In the genomic region with DNA sequence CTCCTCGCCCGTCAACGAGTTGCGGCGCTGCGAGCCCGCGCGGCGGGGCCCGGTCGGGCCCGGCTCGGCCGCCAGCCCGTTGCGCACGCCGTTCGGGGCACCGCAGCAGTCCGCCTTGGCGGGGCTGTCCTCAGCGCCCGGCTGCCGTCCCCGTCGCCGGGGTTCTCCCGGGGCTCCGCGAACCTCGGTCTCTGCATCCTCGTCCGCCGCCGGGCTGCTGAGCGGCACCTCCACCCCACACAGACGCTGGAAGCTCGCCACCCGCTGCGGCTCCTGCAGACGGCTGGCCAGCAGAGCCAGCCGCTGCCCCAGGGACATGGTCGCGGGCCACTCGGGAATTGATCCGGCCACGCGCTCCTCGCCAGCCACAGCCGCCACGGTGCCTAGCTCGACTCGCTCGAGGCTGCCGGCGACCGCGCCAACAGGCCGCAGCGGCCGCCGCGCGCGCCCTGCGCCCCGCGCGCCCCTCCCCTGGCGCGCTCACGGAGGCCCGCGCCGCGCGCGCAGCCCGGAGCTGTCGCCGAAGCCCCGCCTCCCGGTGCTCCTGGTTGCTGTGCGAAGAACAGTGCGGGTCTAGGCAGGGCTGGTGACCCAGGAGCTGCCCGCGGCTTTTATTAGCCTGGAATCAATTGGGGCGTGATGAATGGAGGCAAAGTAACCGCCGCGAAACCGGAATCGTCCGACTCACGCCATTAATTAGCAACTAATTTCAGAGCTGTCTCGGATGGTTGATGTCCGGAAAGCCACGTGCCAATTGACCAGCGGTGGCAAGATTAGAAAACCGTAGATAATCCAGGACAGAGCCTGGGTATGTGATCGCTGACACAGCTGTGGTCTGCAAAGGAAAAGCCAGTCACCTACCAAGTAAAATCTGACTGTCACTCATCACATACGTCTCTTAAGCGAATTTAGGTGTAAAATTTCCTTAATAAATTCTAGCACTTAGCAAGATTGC, we compare ENCODE assay signal across 8 mouse cellular contexts. TPM values are rescaled to one million over a fixed set of nuclear protein-coding genes. Genes with fewer than 3 reads are reported as not detected.
DNase-seq lines count a peak whose midpoint lies in the region; ATAC-seq and TF ChIP-seq lines count a peak whose summit lies in the region.

A gene (minus strand): TSS at position 484 of the 955 bp plus-strand sequence.

- peak within 1 kb of the TSS; percentile 63 to 82 (median 69) for H3K4me3 ChIP-seq in CH12.LX (replicated peaks in 1 of 3; ENCODE audit: low read depth in 2 of 3, low read length in 2 of 3, poor library complexity in 1 of 3)
- H3K4me3 ChIP-seq in forebrain, embryonic 13.5 days = peak within 1 kb of the TSS; percentile 86
- peak within 1 kb of the TSS; percentile 79 for H3K4me3 ChIP-seq in heart, postnatal 0 days (ENCODE audit: low read depth, low read length)
- H3K4me3 ChIP-seq in liver, embryonic 14.5 days (ENCODE audit: insufficient read depth in 1 of 2, low read depth in 2 of 2, low read length in 2 of 2) = peak within 1 kb of the TSS; percentile 86
- H3K4me3 ChIP-seq in neural tube, embryonic 11.5 days (ENCODE audit: low read depth, low read length) = peak within 1 kb of the TSS; percentile 75
- peak within 1 kb of the TSS; percentile 89 for H3K4me3 ChIP-seq in stomach, embryonic 16.5 days (replicated peaks; ENCODE audit: low read length)

- in situ Hi-C loops in CH12.LX (cut with MboI; ENCODE audit: low pct_ligation_motif_present, low pct_unique_long_range_greater_than_20kb, low sequenced_read_pairs) = no loop called here

- H3K27me3 ChIP-seq in CH12.LX (replicated peaks) = no peaks in the 10 kb centered on the region
- 0 out of 2 replicates have a peak, but pooled peaks cover 3% of the 10 kb centered on the region for H3K27me3 ChIP-seq in forebrain, embryonic 13.5 days
- no peaks in the 10 kb centered on the region for H3K27me3 ChIP-seq in heart, postnatal 0 days (ENCODE audit: control insufficient read depth, insufficient read depth, low read length)
- no peaks in the 10 kb centered on the region for H3K27me3 ChIP-seq in liver, embryonic 14.5 days (ENCODE audit: control insufficient read depth, insufficient read depth, low read length)
- H3K27me3 ChIP-seq in neural tube, embryonic 11.5 days (ENCODE audit: control insufficient read depth, insufficient read depth, low read length) = peaks cover 3% of the 10 kb centered on the region; the same call in 1 of the 2 replicates
- no peaks in the 10 kb centered on the region for H3K27me3 ChIP-seq in stomach, embryonic 16.5 days (ENCODE audit: control insufficient read depth, insufficient read depth, low read length)

- no peaks in the 10 kb centered on the region for H3K9me3 ChIP-seq in CH12.LX (replicated peaks; ENCODE audit: low read length)
- no peaks in the 10 kb centered on the region for H3K9me3 ChIP-seq in forebrain, embryonic 13.5 days (replicated peaks)
- H3K9me3 ChIP-seq in heart, postnatal 0 days (replicated peaks; ENCODE audit: control insufficient read depth, low read length) = no peaks in the 10 kb centered on the region
- H3K9me3 ChIP-seq in liver, embryonic 14.5 days (ENCODE audit: control insufficient read depth, low read length) = no peaks in the 10 kb centered on the region
- no peaks in the 10 kb centered on the region for H3K9me3 ChIP-seq in neural tube, embryonic 11.5 days (ENCODE audit: control insufficient read depth, low read length)
- H3K9me3 ChIP-seq in stomach, embryonic 16.5 days (replicated peaks; ENCODE audit: control insufficient read depth, low read length) = no peaks in the 10 kb centered on the region

- TF ChIP-seq EP300 in CH12.LX (IDR thresholded peaks at IDR 0.05; ENCODE audit: low read length) = no peak
- TF ChIP-seq EP300 in heart, postnatal 0 days (IDR thresholded peaks at IDR 0.05; ENCODE audit: low read depth) = no peak
- TF ChIP-seq EP300 in liver, embryonic 14.5 days (IDR thresholded peaks at IDR 0.05; ENCODE audit: low read depth) = no peak

- under 1% methylated on average over 92 of the region's 105 CpGs for WGBS in forebrain, embryonic 13.5 days
- WGBS in heart, postnatal 0 days = 1% methylated on average over 98 of the region's 105 CpGs
- under 1% methylated on average over 96 of the region's 105 CpGs for WGBS in liver, embryonic 14.5 days (ENCODE audit: insufficient replicate concordance)
- WGBS in neural tube, embryonic 11.5 days = under 1% methylated on average over 97 of the region's 105 CpGs
- under 1% methylated on average over 102 of the region's 105 CpGs for WGBS in stomach, embryonic 16.5 days

- peak; percentile 91 for ATAC-seq in cerebellum, adult (ENCODE audit: insufficient number of reproducible peaks, low FRiP score, low TSS enrichment)
- peak; percentile 95 for ATAC-seq in forebrain, embryonic 13.5 days
- ATAC-seq in heart, postnatal 0 days (ENCODE audit: insufficient read depth, low read depth) = peak; percentile 94
- ATAC-seq in liver, embryonic 14.5 days (ENCODE audit: insufficient read depth) = peak; percentile 93
- ATAC-seq in neural tube, embryonic 11.5 days (ENCODE audit: insufficient read depth, low FRiP score, low TSS enrichment) = peak; percentile 96
- ATAC-seq in stomach, embryonic 16.5 days (ENCODE audit: insufficient read depth, low FRiP score) = peak; percentile 93

- H3K9ac ChIP-seq in CH12.LX (ENCODE audit: insufficient read depth, low read depth) = peak within 1 kb of the TSS; percentile 82
- H3K9ac ChIP-seq in forebrain, embryonic 13.5 days = peak within 1 kb of the TSS; percentile 95
- peak within 1 kb of the TSS; percentile 85 for H3K9ac ChIP-seq in heart, postnatal 0 days (replicated peaks; ENCODE audit: low read depth, low read length)
- H3K9ac ChIP-seq in liver, embryonic 14.5 days (replicated peaks) = peak within 1 kb of the TSS; percentile 66
- peak within 1 kb of the TSS; percentile 74 for H3K9ac ChIP-seq in neural tube, embryonic 11.5 days (ENCODE audit: low read length)
- H3K9ac ChIP-seq in stomach, embryonic 16.5 days (ENCODE audit: low read length) = peak within 1 kb of the TSS; percentile 95

- H3K79me2 ChIP-seq in CH12.LX (replicated peaks; ENCODE audit: control insufficient read depth, extremely low read depth, insufficient read depth, poor library complexity, severe bottlenecking) = peaks cover 33% of the 10 kb centered on the region

- peak; percentile 74 for DNase-seq in CH12.LX (ENCODE audit: extremely low read depth)
- DNase-seq in heart, postnatal 0 days (ENCODE audit: low spot score) = peak; percentile 86
- DNase-seq in kidney, postnatal 36 days = peak; percentile 89 to 94
- peak; percentile 68 to 72 (median 70) for DNase-seq in liver, embryonic 14.5 days (ENCODE audit: low read depth in 3 of 3, low spot score in 3 of 3)
- peak; percentile 90 for DNase-seq in neural tube, embryonic 11.5 days (ENCODE audit: low spot score)

- H3K36me3 ChIP-seq in CH12.LX (replicated peaks in 1 of 2; ENCODE audit: control insufficient read depth in 1 of 2, insufficient read depth in 1 of 2, low read length in 1 of 2) = peaks cover 0 to under 1% of the 10 kb centered on the region in 2 experiments
- H3K36me3 ChIP-seq in forebrain, embryonic 13.5 days (ENCODE audit: poor library complexity, severe bottlenecking) = no peaks in the 10 kb centered on the region
- no peaks in the 10 kb centered on the region for H3K36me3 ChIP-seq in heart, postnatal 0 days (replicated peaks; ENCODE audit: control insufficient read depth, insufficient read depth, low read length)
- no peaks in the 10 kb centered on the region for H3K36me3 ChIP-seq in liver, embryonic 14.5 days (replicated peaks; ENCODE audit: control insufficient read depth, insufficient read depth, low read depth)
- no peaks in the 10 kb centered on the region for H3K36me3 ChIP-seq in neural tube, embryonic 11.5 days (ENCODE audit: control insufficient read depth, insufficient read depth, low read length)
- no peaks in the 10 kb centered on the region for H3K36me3 ChIP-seq in stomach, embryonic 16.5 days (ENCODE audit: control insufficient read depth, insufficient read depth, low read length)

- peak within 1 kb of the TSS; percentile 43 for H3K27ac ChIP-seq in CH12.LX (ENCODE audit: insufficient read depth, low read depth)
- H3K27ac ChIP-seq in forebrain, embryonic 13.5 days = peak within 1 kb of the TSS; percentile 63
- peak within 1 kb of the TSS; percentile 78 for H3K27ac ChIP-seq in heart, postnatal 0 days (ENCODE audit: low read depth)
- peak within 1 kb of the TSS; percentile 1 for H3K27ac ChIP-seq in liver, embryonic 14.5 days
- peak within 1 kb of the TSS; percentile 51; the same call in 1 of the 2 replicates for H3K27ac ChIP-seq in neural tube, embryonic 11.5 days (ENCODE audit: low read depth, low read length)
- peak within 1 kb of the TSS; percentile 85 for H3K27ac ChIP-seq in stomach, embryonic 16.5 days (ENCODE audit: low read length)

- no peak for TF ChIP-seq RAD21 in CH12.LX (IDR thresholded peaks at IDR 0.05; ENCODE audit: low read depth, low read length)

- no peak for TF ChIP-seq CTCF in CH12.LX (conservative IDR thresholded peaks at IDR 0.05 in 1 of 2, IDR thresholded peaks at IDR 0.05 in 1 of 2; ENCODE audit: low read depth in 2 of 2, low read length in 2 of 2)
- no peak for TF ChIP-seq CTCF in heart, postnatal 0 days (IDR thresholded peaks at IDR 0.05; ENCODE audit: low read depth)
- no peak for TF ChIP-seq CTCF in liver, embryonic 14.5 days (IDR thresholded peaks at IDR 0.05; ENCODE audit: low read depth)

- H3K4me1 ChIP-seq in CH12.LX (ENCODE audit: control insufficient read depth in 1 of 2, insufficient read depth in 2 of 2) = peaks cover 0 to 18% of the 10 kb centered on the region in 2 experiments; a peak in 2 of 4 replicates
- H3K4me1 ChIP-seq in forebrain, embryonic 13.5 days = peaks cover 20% of the 10 kb centered on the region
- H3K4me1 ChIP-seq in heart, postnatal 0 days (ENCODE audit: control insufficient read depth, insufficient read depth) = peaks cover 12% of the 10 kb centered on the region
- H3K4me1 ChIP-seq in liver, embryonic 14.5 days (replicated peaks; ENCODE audit: control insufficient read depth in 2 of 2, insufficient read depth in 2 of 2, low read length in 1 of 2) = peaks cover 4 to 6% of the 10 kb centered on the region in 2 experiments
- peaks cover 5% of the 10 kb centered on the region for H3K4me1 ChIP-seq in neural tube, embryonic 11.5 days (ENCODE audit: control insufficient read depth, insufficient read depth, low read length)
- H3K4me1 ChIP-seq in stomach, embryonic 16.5 days (ENCODE audit: control insufficient read depth, insufficient read depth, low read length) = 0 out of 2 replicates have a peak, but pooled peaks cover 4% of the 10 kb centered on the region

- dilution Hi-C loops in CH12.LX (cut with MboI; ENCODE audit: extremely low pct_ligation_motif_present, extremely low pct_unique_long_range_greater_than_20kb, low sequenced_read_pairs) = no loop called here

- TF ChIP-seq POLR2A in CH12.LX (IDR thresholded peaks at IDR 0.05; ENCODE audit: low read depth, low read length) = peak; percentile 78; the same call in 1 of the 2 replicates

- peak within 1 kb of the TSS; percentile 54; the same call in 1 of the 2 replicates for H3K4me2 ChIP-seq in CH12.LX (ENCODE audit: insufficient read depth, low read depth, poor library complexity, severe bottlenecking)
- peak within 1 kb of the TSS; percentile 99 for H3K4me2 ChIP-seq in forebrain, embryonic 13.5 days
- peak within 1 kb of the TSS; percentile 97 for H3K4me2 ChIP-seq in heart, postnatal 0 days (ENCODE audit: low read depth, low read length)
- peak within 1 kb of the TSS; percentile 79 for H3K4me2 ChIP-seq in liver, embryonic 14.5 days (ENCODE audit: low read depth)
- H3K4me2 ChIP-seq in neural tube, embryonic 11.5 days (ENCODE audit: low read depth) = peak within 1 kb of the TSS; percentile 92
- H3K4me2 ChIP-seq in stomach, embryonic 16.5 days (ENCODE audit: low read depth, low read length) = peak within 1 kb of the TSS; percentile 93

RNA-seq across cellular contexts. Expression of the gene that starts here (rescaled TPM):
- total RNA-seq in CH12.LX (2012; rRNA removed) = 17.3 and 20.5 TPM in 2 replicates
- 43.9 and 45.0 TPM in 2 replicates for total RNA-seq in CH12.LX (2014; rRNA removed)
- 17.5 and 23.6 TPM in 2 replicates for polyA plus RNA-seq in CH12.LX (2012; ENCODE audit: insufficient read length, low read depth)
- polyA plus RNA-seq in forebrain, embryonic 13.5 days (2015; fragmentation: Nextera tagmentation; extraction: Ambion mirVana) = 9.3 and 10.1 TPM in 2 replicates
- 28.4 and 38.1 TPM in 2 replicates for total RNA-seq in heart, postnatal 0 days (2014; rRNA removed; ENCODE audit: low replicate concordance)
- polyA plus RNA-seq in heart, postnatal 0 days (2015; fragmentation: Nextera tagmentation; extraction: Ambion mirVana) = 10.2 and 10.4 TPM in 2 replicates
- polyA plus RNA-seq in liver, embryonic 14.5 days (2012; rRNA removed) = 9.1 and 9.2 TPM in 2 replicates
- polyA plus RNA-seq in liver, embryonic 14.5 days (2014; fragmentation: Nextera tagmentation; extraction: Ambion mirVana) = 17.7 and 19.1 TPM in 2 replicates
- 7.2 and 7.7 TPM in 2 replicates for polyA plus RNA-seq in neural tube, embryonic 11.5 days (2014; fragmentation: Nextera tagmentation; extraction: Ambion mirVana)
- 15.8 and 16.8 TPM in 2 replicates for polyA plus RNA-seq in stomach, embryonic 16.5 days (2015; fragmentation: Nextera tagmentation; extraction: Ambion mirVana)

Comparison
In these comparisons a context has a peak if more than half of its experiments do, and no peak if none do; other contexts are left out.
1. Peak in every context shown above with its lines: DNase-seq, ATAC-seq, H3K4me3 ChIP-seq and H3K27ac ChIP-seq.
2. H3K27ac ChIP-seq: peak in every context shown above with its lines; median percentile 85 in stomach, embryonic 16.5 days; 78 in heart, postnatal 0 days; 63 in forebrain, embryonic 13.5 days; 51 in neural tube, embryonic 11.5 days; 43 in CH12.LX; 1 in liver, embryonic 14.5 days.